Mouse (Mus musculus): Measurements from ENCODE around the gene Hand2. TPM values are rescaled to one million over a fixed set of nuclear protein-coding genes. Genes with fewer than 3 reads are reported as not detected.

The Hand2 gene
- not detected in 2 replicates for total RNA-seq (2023)

DNA sequence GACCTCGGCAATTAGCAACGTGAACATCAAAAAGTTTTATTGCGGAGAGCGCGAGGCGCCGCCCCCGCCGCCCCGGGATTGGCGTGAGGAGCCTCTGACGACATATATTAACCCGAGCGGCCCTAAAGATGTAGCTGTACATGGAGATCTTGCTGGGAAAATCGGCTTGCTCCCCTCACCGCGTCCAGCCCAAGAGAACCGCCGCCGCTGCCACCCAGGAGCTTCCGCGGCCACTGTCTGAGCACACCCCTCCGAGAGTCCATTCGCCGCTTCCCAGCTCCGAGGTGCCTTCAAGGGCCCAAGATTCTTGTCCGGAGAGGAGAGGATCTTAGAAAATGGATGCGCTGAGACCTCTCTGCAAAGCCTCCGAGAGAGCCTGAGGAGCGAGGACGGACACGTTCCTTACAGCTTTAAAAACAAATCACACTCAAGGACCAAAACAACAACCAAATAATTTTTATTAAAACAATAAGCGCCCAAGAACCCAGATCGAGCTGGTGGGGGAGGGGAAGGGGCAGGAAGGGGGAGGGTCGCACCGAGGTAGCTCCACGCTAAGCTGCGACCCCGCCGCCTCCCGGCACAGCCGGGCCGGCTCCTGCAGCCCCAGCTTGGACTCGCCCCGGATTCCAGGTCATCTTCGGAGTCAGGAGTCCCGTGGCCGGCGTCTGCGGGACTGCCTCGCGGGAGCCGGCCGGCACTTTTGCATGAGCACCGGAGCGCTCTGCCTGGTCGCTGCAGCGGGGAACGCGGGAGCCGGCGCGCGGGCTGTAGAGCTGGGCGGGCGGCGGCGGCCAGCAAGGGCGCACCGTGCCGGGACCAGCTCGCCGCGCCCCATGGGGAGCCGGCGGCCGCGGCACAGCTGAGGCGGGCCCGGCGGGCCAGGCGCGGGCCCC, at the start of gene Hand2:
Gene Hand2 (plus strand): TSS at position 133 of the 893 bp plus-strand sequence.

Other genes starting within 250 kb of the Hand2 start
- gene Scrg1, start 134.9 kb downstream of the Hand2 start, total RNA-seq (2023), result 33.8 and 39.6 TPM in 2 replicates
- 44.4 and 52.8 TPM in 2 replicates for gene Sap30, start 166.9 kb downstream of the Hand2 start, total RNA-seq (2023)
- gene Hmgb2, start 190.9 kb downstream of the Hand2 start, total RNA-seq (2023), result 815 and 879 TPM in 2 replicates